Mouse (Mus musculus): ENCODE data around the gene Vmn2r95.
"Not testable (repeated sequence)": the region's sequence is repeated elsewhere in the genome, so short reads cannot be mapped to it uniquely, and the experiment has no call there.

Vmn2r95 gene

GRCm38 (mm10) chr17:18423778-18424177, at the start of gene Vmn2r95:
TSS of gene Vmn2r95 (plus strand) at chr17:18424078.
- DNase-seq (ENCODE audit: low spot score): no peak

- DNase-seq (ENCODE audit: low spot score): no peak
These were observed 31.8 kb downstream of the Vmn2r95 start for GRCm38 (mm10) chr17:18455619-18456140.

- not testable (repeated sequence) for DNase-seq (ENCODE audit: low spot score)
These were observed 34.3 kb downstream of the Vmn2r95 start for GRCm38 (mm10) chr17:18458126-18458634.

- DNase-seq (ENCODE audit: low spot score): no peak
These were observed 38.8 kb downstream of the Vmn2r95 start for GRCm38 (mm10) chr17:18462695-18463094.

- DNase-seq (ENCODE audit: low spot score): no peak
These were observed 56.0 kb downstream of the Vmn2r95 start for GRCm38 (mm10) chr17:18479885-18480284.
